Mouse (Mus musculus) hindbrain, embryonic 16.5 days (tissue): ENCODE measurements around the gene Mns1. TPM values are rescaled to one million over a fixed set of nuclear protein-coding genes. Genes with fewer than 3 reads are reported as not detected.
"Not testable (repeated sequence)": the region's sequence is repeated elsewhere in the genome, so short reads cannot be mapped to it uniquely, and the experiment has no call there.

Source experiments
- ATAC-seq: fragments of 200-750 bp; cut with Nextera tagmentation; 2 replicates; pipeline ENCODE4 v1.8.0; 2017; ENCODE audit warnings: moderate TSS enrichment, moderate library complexity
- H3K27ac ChIP-seq: fragments of 300-500 bp; sonication (generic); 2 replicates; pipeline ENCODE4 v1.5.1; 2014; ENCODE audit warnings: low read depth, mild to moderate bottlenecking, control low read depth, low read length, moderate library complexity
- H3K27me3 ChIP-seq: fragments of 300-500 bp; sonication (generic); replicated peaks from 2 replicates; pipeline ENCODE4 v1.6.1; 2014; ENCODE audit warnings: low read length; ENCODE audit not compliant: control insufficient read depth, insufficient read depth
- H3K36me3 ChIP-seq: fragments of 300-500 bp; sonication (generic); 2 replicates; pipeline ENCODE4 v1.6.1; 2014; ENCODE audit warnings: mild to moderate bottlenecking, low read length, moderate library complexity, mixed read lengths; ENCODE audit not compliant: control insufficient read depth, insufficient read depth
- H3K4me1 ChIP-seq: fragments of 300-500 bp; sonication (generic); 2 replicates; pipeline ENCODE4 v1.6.1; 2014; ENCODE audit warnings: low read depth, low read length; ENCODE audit not compliant: control insufficient read depth, insufficient read depth
- H3K4me2 ChIP-seq: fragments of 300-500 bp; sonication (generic); 2 replicates; pipeline ENCODE4 v1.6.1; 2014; ENCODE audit warnings: mild to moderate bottlenecking, low read length, control low read depth, moderate library complexity
- H3K4me3 ChIP-seq: fragments of 300-500 bp; sonication (generic); 2 replicates; pipeline ENCODE4 v1.5.1; 2014; ENCODE audit warnings: mild to moderate bottlenecking, low read length, control low read depth, moderate library complexity
- H3K9ac ChIP-seq: fragments of 300-500 bp; sonication (generic); 2 replicates; pipeline ENCODE4 v1.6.1; 2014; ENCODE audit warnings: low read depth, mild to moderate bottlenecking, control low read depth, low read length, moderate library complexity
- H3K9me3 ChIP-seq: fragments of 300-500 bp; sonication (generic); 2 replicates; pipeline ENCODE4 v1.6.1; 2014; ENCODE audit warnings: mild to moderate bottlenecking, low read length, moderate library complexity; ENCODE audit not compliant: control insufficient read depth
- WGBS: fragments of 180-500 bp; shearing (Covaris S2); extraction: QIAGEN DNeasy Blood & Tissue Kit; methylation state at CpG from one replicate; pipeline ENCODE4 v1.1.7; 2014; 5-methylcytosine and 5-hydroxymethylcytosine counted together
- polyA plus RNA-seq: library from polyadenylated mRNA; unstranded; fragments of >200 nt; fragmentation: Nextera tagmentation; extraction: Ambion mirVana; gene quantifications from 2 replicates; pipeline ENCODE4 v1.2.1, GENCODE M21; 2015

Mns1 gene
- polyA plus RNA-seq: 8.6 and 9.2 TPM in 2 replicates

- Histone ChIP-seq H3K27me3 (no peaks in the 10 kb centered on the region), H3K36me3 (no peaks in the 10 kb centered on the region), H3K27ac (no peak within 1 kb of the TSS), H3K4me3 (peak within 1 kb of the TSS; percentile 69), H3K9me3 (no peaks in the 10 kb centered on the region), H3K4me1 (peaks cover 8% of the 10 kb centered on the region), H3K4me2 (peak within 1 kb of the TSS; percentile 99), H3K9ac (peak within 1 kb of the TSS; percentile 69)
- ATAC-seq: peak; percentile 99
- WGBS: 1% methylated on average over 43 of the region's 43 CpGs
Measured at GRCm38 (mm10) chr9:72437822-72438701, at the start of gene Mns1. Mns1 (plus strand) TSS chr9:72438011.

DNA sequence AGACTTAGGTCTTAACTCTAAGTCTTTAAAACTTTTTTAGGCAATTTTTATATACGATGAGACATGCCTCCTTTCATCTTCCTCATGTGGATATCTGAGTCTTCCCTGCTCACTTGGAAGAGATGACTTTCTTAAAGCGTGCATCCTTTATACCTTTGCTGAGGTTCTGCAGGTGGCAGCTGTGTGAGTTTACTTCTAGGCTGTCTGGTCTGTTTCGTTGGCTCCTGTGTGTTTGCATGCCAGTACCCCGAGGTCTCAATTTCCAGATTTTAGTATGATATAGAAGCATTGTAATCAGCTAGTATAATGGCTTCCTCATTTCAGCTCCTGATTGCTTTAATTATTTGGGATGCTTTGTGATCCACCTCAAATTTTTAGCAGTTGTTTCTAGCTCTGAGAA is 48.9 kb upstream of the Mns1 start:
- Histone ChIP-seq H3K4me3 (no peak overlapping the region), H3K9me3 (no peaks in the 10 kb centered on the region), H3K9ac (no peak overlapping the region), H3K36me3 (no peaks in the 10 kb centered on the region), H3K4me2 (no peak overlapping the region), H3K27me3 (no peaks in the 10 kb centered on the region), H3K27ac (no peak overlapping the region), H3K4me1 (peaks cover 7% of the 10 kb centered on the region)
- 86% methylated on average over 4 of the region's 4 CpGs for WGBS
- ATAC-seq: no peak

DNA sequence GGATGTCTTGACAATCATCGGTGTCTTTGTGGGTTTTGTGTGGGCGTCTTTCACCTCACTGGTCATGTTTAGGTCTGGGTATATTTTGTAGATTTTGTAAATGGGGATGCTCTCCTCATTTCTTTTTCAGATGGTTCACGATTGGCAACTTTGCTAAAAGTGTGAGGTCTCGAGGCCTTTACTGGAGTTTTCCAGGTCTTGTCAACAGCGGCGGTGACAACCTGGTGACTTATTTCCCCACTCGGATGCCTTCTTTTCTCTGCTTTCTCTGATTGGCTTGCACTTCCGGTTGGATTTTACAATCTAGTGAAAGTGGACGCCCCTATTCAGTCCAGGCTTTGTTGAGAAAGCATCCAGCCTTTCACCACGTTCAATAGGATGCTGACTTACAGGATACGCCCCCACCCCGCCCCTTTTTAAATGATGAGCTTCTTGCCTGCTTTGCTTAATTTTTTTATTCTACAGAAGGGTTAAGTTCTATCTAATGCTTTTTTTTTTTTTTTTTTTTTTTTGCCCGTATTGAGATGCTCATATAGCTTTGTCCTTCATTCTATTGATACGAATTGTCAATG is 48.3 kb upstream of the Mns1 start:
- no peaks in the 10 kb centered on the region for H3K36me3 ChIP-seq
- no peak for ATAC-seq
- no peak overlapping the region for H3K4me2 ChIP-seq
- H3K9me3 ChIP-seq: no peaks in the 10 kb centered on the region
- H3K4me1 ChIP-seq: peaks cover 11% of the 10 kb centered on the region
- no peak overlapping the region for H3K27ac ChIP-seq
- H3K9ac ChIP-seq: no peak overlapping the region
- 50% methylated on average over 14 of the region's 14 CpGs for WGBS
- no peak overlapping the region for H3K4me3 ChIP-seq
- no peaks in the 10 kb centered on the region for H3K27me3 ChIP-seq

DNA sequence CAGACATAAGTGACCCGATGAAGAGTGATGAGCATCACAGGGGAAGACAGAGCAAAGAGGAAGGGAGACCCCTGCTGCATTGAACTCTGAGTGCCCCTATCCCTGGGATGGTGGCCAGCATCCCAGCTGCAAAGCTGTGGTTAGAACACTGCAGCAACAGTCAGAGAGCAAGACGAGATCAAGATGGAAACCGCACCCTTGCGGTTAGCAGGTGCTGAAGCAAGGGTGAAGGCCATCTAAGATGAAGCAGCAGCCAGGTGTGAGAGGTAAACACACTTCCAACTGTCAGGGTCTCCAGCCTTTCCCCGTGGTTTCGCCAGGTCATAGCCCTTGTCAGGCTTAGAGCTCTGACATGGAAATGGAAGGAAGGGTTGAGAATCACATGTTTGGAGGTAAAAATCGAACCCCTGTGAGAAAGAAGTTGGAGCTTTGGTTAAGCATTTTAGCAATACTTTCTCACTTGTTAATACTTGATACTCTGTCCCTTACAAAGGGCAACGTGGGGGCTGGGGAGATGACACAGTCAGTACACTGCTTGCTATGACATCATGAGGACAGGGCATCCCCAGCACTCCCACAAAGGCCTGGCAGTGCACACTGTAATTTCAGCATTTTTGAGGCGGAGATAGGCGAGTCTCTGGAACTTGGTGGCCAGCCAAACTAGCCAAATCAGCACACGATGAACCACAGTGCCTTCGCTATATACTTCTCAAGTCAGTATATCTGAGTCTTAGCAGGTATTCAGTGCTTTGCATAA is 47.3 kb upstream of the Mns1 start:
- Histone ChIP-seq H3K4me3 (no peak overlapping the region), H3K27me3 (no peaks in the 10 kb centered on the region), H3K4me1 (peaks cover 11% of the 10 kb centered on the region), H3K9ac (no peak overlapping the region), H3K27ac (no peak overlapping the region), H3K9me3 (no peaks in the 10 kb centered on the region), H3K36me3 (no peaks in the 10 kb centered on the region), H3K4me2 (no peak overlapping the region)
- ATAC-seq: no peak
- 84% methylated on average over 12 of the region's 12 CpGs for WGBS

DNA sequence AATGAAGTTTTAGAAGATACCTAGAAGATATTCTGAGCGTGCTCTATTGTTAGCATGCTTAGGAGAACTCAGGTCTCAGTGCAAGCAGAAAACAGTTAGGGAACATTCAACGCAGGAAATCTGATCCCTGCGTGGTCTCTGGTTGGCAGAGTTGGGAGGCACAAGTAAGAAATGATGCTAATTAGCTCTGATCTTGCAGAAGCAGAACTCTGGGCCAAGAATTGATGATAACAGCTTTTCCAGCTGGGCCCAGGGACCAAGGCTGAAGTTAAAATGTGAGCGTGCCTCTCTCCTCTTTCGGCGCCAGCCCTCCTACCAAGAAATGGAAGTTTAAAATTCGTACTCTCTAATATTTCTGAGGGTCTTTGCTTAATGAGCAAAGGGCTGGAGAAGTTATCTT is 45.1 kb upstream of the Mns1 start:
- H3K27ac ChIP-seq: peak overlapping the region; percentile 57
- H3K36me3 ChIP-seq: no peaks in the 10 kb centered on the region
- no peaks in the 10 kb centered on the region for H3K9me3 ChIP-seq
- H3K4me2 ChIP-seq: peak overlapping the region; percentile 18
- no peak overlapping the region for H3K4me3 ChIP-seq
- 63% methylated on average over 7 of the region's 7 CpGs for WGBS
- H3K9ac ChIP-seq: no peak overlapping the region
- ATAC-seq: no peak
- no peaks in the 10 kb centered on the region for H3K27me3 ChIP-seq
- peaks cover 11% of the 10 kb centered on the region for H3K4me1 ChIP-seq

DNA sequence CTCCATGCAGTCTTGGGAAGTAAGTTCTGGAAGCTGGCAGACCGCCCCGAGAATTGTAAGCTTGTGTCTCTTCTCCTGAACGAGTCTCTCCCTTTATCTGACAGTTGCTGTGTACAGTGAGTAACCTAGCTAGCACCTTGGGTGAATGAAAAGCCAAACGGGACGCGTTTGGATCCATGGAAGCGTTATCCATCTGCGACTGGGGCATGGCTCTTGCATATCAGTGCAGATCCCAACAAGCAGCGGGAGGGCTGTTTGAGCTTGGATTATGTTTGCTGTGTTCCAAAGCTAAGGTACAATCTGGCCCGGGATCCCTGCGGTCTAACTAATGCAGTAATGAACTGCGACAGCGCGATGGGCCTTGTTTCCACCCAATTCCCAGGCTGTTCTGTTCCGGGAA is 44.6 kb upstream of the Mns1 start:
- H3K4me2 ChIP-seq: peak overlapping the region; percentile 18

DNA sequence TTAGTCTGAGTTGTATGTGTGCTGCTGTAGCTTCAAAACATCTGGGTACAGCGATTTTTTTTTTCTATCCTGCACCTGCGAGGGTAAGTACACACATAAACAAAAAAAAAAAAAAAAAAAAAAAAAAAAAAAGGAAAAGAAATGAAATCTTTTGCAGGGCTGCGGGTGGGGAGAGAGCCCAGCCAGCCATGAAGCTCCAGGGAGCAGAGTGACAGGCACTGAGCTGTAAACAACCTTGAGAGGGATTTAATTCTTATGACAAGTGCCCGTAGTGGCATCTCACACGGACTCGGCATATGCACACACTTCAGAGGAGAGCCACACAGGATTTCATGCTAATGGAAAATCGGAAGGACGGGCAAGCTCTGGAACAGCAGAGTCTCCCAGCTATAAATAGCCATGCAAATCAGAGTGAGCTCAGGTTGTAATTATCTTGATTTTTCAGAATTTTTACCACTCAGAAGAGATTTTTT is 43.9 kb upstream of the Mns1 start:
- H3K9ac ChIP-seq: no peak overlapping the region
- 43% methylated on average over 8 of the region's 8 CpGs for WGBS
- no peaks in the 10 kb centered on the region for H3K9me3 ChIP-seq
- peak; percentile 74 for ATAC-seq
- H3K36me3 ChIP-seq: no peaks in the 10 kb centered on the region
- H3K27ac ChIP-seq: peak overlapping the region; percentile 57; the same call in 1 of the 2 replicates
- peak overlapping the region; percentile 29 for H3K4me2 ChIP-seq
- H3K4me3 ChIP-seq: no peak overlapping the region
- peaks cover 11% of the 10 kb centered on the region for H3K4me1 ChIP-seq
- H3K27me3 ChIP-seq: no peaks in the 10 kb centered on the region

More for the DNA sequence above, 44.6 kb upstream of the Mns1 start:
- H3K36me3 ChIP-seq: no peaks in the 10 kb centered on the region
- H3K4me1 ChIP-seq: peaks cover 11% of the 10 kb centered on the region
- WGBS: 48% methylated on average over 15 of the region's 15 CpGs
- ATAC-seq: peak; percentile 62
- peak overlapping the region; percentile 57 for H3K27ac ChIP-seq
- no peaks in the 10 kb centered on the region for H3K9me3 ChIP-seq
- H3K27me3 ChIP-seq: no peaks in the 10 kb centered on the region
- H3K9ac ChIP-seq: no peak overlapping the region
- H3K4me3 ChIP-seq: no peak overlapping the region

GRCm38 (mm10) chr9:72400121-72400520 is 37.7 kb upstream of the Mns1 start:
- H3K4me1 ChIP-seq: no peaks in the 10 kb centered on the region
- no peak overlapping the region for H3K27ac ChIP-seq
- 30% methylated on average over 4 of the region's 4 CpGs for WGBS
- H3K27me3 ChIP-seq: no peaks in the 10 kb centered on the region
- no peaks in the 10 kb centered on the region for H3K9me3 ChIP-seq
- H3K4me2 ChIP-seq: no peak overlapping the region
- no peak overlapping the region for H3K4me3 ChIP-seq
- no peaks in the 10 kb centered on the region for H3K36me3 ChIP-seq
- no peak overlapping the region for H3K9ac ChIP-seq
- no peak for ATAC-seq

DNA sequence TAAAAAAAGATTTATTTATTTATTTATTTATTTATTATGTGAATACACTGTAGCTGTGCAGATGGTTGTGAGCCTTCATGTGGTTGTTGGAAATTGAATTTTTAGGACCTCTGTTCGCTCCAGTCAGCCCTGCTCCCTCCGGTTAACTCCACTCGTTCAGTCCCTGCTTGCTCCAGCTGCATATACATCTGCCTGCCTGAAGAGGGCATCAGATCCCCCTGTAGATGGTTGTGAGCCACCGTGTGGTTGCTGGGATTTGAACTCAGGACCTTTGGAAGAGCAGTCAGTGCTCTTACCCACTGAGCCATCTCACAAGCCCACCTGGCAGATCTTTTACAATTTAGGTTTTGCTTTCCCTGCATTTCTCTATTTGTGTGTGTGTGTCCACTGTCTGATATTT is 36.0 kb upstream of the Mns1 start:
- not testable (repeated sequence) for H3K36me3 ChIP-seq, H3K9me3 ChIP-seq, H3K4me1 ChIP-seq, ATAC-seq, H3K9ac ChIP-seq, H3K4me2 ChIP-seq, H3K27me3 ChIP-seq, H3K4me3 ChIP-seq, H3K27ac ChIP-seq
- 83% methylated on average over 4 of the region's 4 CpGs for whole genome bisulfite sequencing
